11 mouse cellular contexts compared by ENCODE assay signal in the genomic region with DNA sequence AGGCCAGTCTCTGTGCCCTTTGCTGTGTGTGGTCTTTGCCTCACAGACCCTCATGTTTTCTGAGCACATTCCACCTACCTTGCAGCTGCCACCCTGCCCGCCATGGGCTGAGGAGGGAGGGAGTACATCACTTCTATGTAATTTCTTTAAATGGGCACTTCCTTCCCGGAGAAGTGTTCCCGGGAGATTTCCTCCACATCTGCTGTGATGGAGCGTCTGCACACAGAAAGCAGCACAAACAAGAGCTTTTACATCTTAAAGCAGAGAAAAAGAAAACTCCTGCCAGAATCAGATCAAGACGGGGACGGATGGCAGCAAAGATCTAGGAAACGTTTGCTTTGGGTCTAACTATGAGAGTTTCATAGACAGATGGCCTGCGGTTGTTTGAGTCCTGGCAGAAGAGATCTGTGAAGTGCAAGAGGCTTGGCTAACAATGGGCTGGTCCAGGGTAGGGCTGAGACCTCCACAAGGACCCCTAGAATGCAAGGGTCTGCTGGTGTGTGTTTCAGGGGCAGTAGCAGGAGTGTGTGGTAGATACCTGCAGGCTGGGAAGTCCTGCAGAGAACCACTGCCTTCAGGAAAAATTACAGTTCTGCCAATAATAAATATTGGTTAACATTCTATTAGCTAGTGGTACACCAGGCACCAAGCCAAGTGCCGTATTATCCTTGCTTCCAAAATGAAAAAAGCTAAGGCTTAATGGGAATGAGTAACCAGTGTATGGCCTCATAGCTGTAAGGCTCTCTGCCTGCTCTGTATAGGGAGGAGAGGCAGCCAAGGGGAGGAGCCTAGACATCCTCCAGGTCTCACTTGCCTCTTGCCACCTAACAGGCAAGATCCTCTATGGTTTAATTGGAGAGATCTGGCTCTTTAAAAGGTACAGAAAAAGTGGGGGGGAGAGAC. TPM values are rescaled to one million over a fixed set of nuclear protein-coding genes. Genes with fewer than 3 reads are reported as not detected.
A peak's percentile ranks its signal among the peaks of the same experiment; 100 is the strongest.
DNase-seq lines count a peak whose midpoint lies in the region; ATAC-seq lines count a peak whose summit lies in the region.
"Had no signal": no experiment of that assay in that cellular context is flagged by ENCODE, and none has a peak within 500 bp of the region (broad histone marks: within the 10 kb centered on the region; RNA-seq: fewer than 3 reads in every experiment).

No protein-coding gene starts in this region.

- 66% methylated on average over 9 of the region's 9 CpGs for WGBS in limb, embryonic 10.5 days

- peak; percentile 73 for ATAC-seq in cerebellum, adult (ENCODE audit: insufficient number of reproducible peaks, low FRiP score, low TSS enrichment)
- ATAC-seq in megakaryocyte progenitor cell, adult 5-6 weeks (replicated peaks; ENCODE audit: poor library complexity): no peak
- ATAC-seq: intestine, embryonic 15.5 days had no signal

- H3K4me3 ChIP-seq in limb, embryonic 10.5 days: no peak overlapping the region
- H3K4me3 ChIP-seq: intestine, embryonic 15.5 days had no signal

- no peaks in the 10 kb centered on the region for H3K36me3 ChIP-seq in limb, embryonic 10.5 days
- H3K36me3 ChIP-seq: intestine, embryonic 15.5 days had no signal

- peaks cover 16% of the 10 kb centered on the region for H3K4me1 ChIP-seq in limb, embryonic 10.5 days

- H3K27me3 ChIP-seq in limb, embryonic 10.5 days (ENCODE audit: low read depth, poor library complexity, severe bottlenecking): no peaks in the 10 kb centered on the region
- H3K27me3 ChIP-seq: intestine, embryonic 15.5 days had no signal

- no peaks in the 10 kb centered on the region for H3K9me3 ChIP-seq in limb, embryonic 10.5 days (replicated peaks)
- H3K9me3 ChIP-seq: intestine, embryonic 15.5 days had no signal

- DNase-seq in cerebellum, postnatal 4 days (ENCODE audit: low spot score in 2 of 2): no peak
- DNase-seq in right cerebral cortex, adult 18-20 months: peak; percentile 69
- no peak for DNase-seq in right cerebral cortex, postnatal 14 days
- no peak for DNase-seq in limb, embryonic 10.5 days (ENCODE audit: low spot score)
- no peak for DNase-seq in retina, postnatal 1 day
- no peak for DNase-seq in adrenal gland, postnatal 14 days

- H3K27ac ChIP-seq in limb, embryonic 10.5 days: peak overlapping the region; percentile 46; the same call in 1 of the 2 replicates
- H3K27ac ChIP-seq: intestine, embryonic 15.5 days; macrophage had no signal

RNA-seq across cellular contexts. Expression of a gene that starts 16.0 kb away (rescaled TPM):
- polyA plus RNA-seq in limb, embryonic 10.5 days (2016; fragmentation: Nextera tagmentation; extraction: Ambion mirVana): 2.0 and 16.0 TPM in 2 replicates
- not detected in 2 replicates for total RNA-seq in megakaryocyte progenitor cell, adult 5-6 weeks (2015)
- not detected in 2 replicates for total RNA-seq in megakaryocyte progenitor cell, adult 5-6 weeks (2017)
- total RNA-seq in adrenal gland, postnatal 14 days (2021): not detected in 2 replicates
- total RNA-seq: granulocyte monocyte progenitor cell, adult 5-6 weeks had no signal
- polyA plus RNA-seq: macrophage had no signal

RNA-seq across cellular contexts. Expression of a gene that starts 38.5 kb away (rescaled TPM):
- 0.06 and 0.69 TPM in 2 replicates for polyA plus RNA-seq in limb, embryonic 10.5 days (2016; fragmentation: Nextera tagmentation; extraction: Ambion mirVana)
- not detected in 2 replicates for total RNA-seq in megakaryocyte progenitor cell, adult 5-6 weeks (2015)
- not detected in 2 replicates for total RNA-seq in megakaryocyte progenitor cell, adult 5-6 weeks (2017)
- 78.9 and 91.9 TPM in 2 replicates for total RNA-seq in adrenal gland, postnatal 14 days (2021)
- total RNA-seq: granulocyte monocyte progenitor cell, adult 5-6 weeks had no signal
- polyA plus RNA-seq: macrophage had no signal

RNA-seq across cellular contexts. Expression of a gene that starts 59.0 kb away (rescaled TPM):
- 1.8 and 2.3 TPM in 2 replicates for polyA plus RNA-seq in limb, embryonic 10.5 days (2016; fragmentation: Nextera tagmentation; extraction: Ambion mirVana)
- total RNA-seq in megakaryocyte progenitor cell, adult 5-6 weeks (2015): 3.1 and 6.1 TPM in 2 replicates
- 5.3 and 6.5 TPM in 2 replicates for total RNA-seq in megakaryocyte progenitor cell, adult 5-6 weeks (2017)
- 0.67 and 1.6 TPM in 2 replicates for total RNA-seq in adrenal gland, postnatal 14 days (2021)

Comparison
In these comparisons a context has a peak if more than half of its experiments do, and no peak if none do; other contexts are left out.
1. RNA of a gene that starts 38.5 kb away (total RNA-seq): 78.9 to 91.9 TPM in adrenal gland, postnatal 14 days; not detected in megakaryocyte progenitor cell, adult 5-6 weeks; every median in the first group is over 10 times any median in the second.